In the genomic region with DNA sequence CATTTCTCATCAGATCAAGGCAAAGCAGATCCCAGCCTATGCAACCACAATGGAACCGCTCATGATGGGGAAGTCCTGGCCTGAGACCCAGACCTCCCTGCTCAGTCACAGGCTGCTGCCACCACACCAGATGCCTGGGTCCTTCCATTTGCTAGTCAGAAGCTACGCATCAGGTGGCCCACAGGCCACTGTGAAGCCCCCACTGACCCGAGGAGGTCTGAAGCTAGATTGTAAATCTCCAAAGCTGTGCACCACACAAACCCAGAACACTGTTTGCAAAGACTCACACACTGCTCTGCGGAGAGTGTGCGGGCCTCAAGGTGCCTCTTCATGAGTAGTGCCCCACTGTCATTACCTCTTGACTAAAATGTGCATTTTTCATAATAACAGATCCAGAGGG, we compare ENCODE assay signal across 10 mouse cellular contexts. TPM values are rescaled to one million over a fixed set of nuclear protein-coding genes. Genes with fewer than 3 reads are reported as not detected.
DNase-seq lines count a peak whose midpoint lies in the region; ATAC-seq and TF ChIP-seq lines count a peak whose summit lies in the region.
"Had no signal": no experiment of that assay in that cellular context is flagged by ENCODE, and none has a peak within 500 bp of the region (broad histone marks: within the 10 kb centered on the region; RNA-seq: fewer than 3 reads in every experiment).

No protein-coding gene starts in this region.

- no peak overlapping the region for H3K9ac ChIP-seq in kidney, embryonic 15.5 days
- H3K9ac ChIP-seq in CH12.LX (ENCODE audit: insufficient read depth, low read depth) = no peak overlapping the region
- H3K9ac ChIP-seq in limb, embryonic 12.5 days (replicated peaks) = no peak overlapping the region
- no peak overlapping the region for H3K9ac ChIP-seq in forebrain, embryonic 16.5 days (replicated peaks; ENCODE audit: low read depth, low read length)
- H3K9ac ChIP-seq: hindbrain, embryonic 15.5 days; midbrain, embryonic 12.5 days had no signal

- 82% methylated on average over 5 of the region's 5 CpGs for WGBS in kidney, embryonic 15.5 days
- WGBS in limb, embryonic 12.5 days = 85% methylated on average over 5 of the region's 5 CpGs
- WGBS in forebrain, embryonic 16.5 days = 95% methylated on average over 5 of the region's 5 CpGs

- in situ Hi-C loops in CH12.LX (cut with MboI; ENCODE audit: low pct_ligation_motif_present, low pct_unique_long_range_greater_than_20kb, low sequenced_read_pairs) = loop anchor here (5.0 kb wide), 2 partner anchors 42 to 77 kb away; no protein-coding TSS in a partner anchor

- TF ChIP-seq CTCF in CH12.LX (conservative IDR thresholded peaks at IDR 0.05 in 1 of 2, IDR thresholded peaks at IDR 0.05 in 1 of 2; ENCODE audit: low read depth in 2 of 2, low read length in 2 of 2) = no peak

- H3K36me3 ChIP-seq in kidney, embryonic 15.5 days = peaks cover 13% of the 10 kb centered on the region
- peaks cover 57 to 95% of the 10 kb centered on the region in 2 experiments for H3K36me3 ChIP-seq in CH12.LX (replicated peaks in 1 of 2; ENCODE audit: control insufficient read depth in 1 of 2, insufficient read depth in 1 of 2, low read length in 1 of 2)
- peaks cover 35% of the 10 kb centered on the region for H3K36me3 ChIP-seq in limb, embryonic 12.5 days
- H3K36me3 ChIP-seq in forebrain, embryonic 16.5 days (ENCODE audit: control insufficient read depth, insufficient read depth) = 0 out of 2 replicates have a peak, but pooled peaks cover 2% of the 10 kb centered on the region

- no peak for TF ChIP-seq EP300 in CH12.LX (IDR thresholded peaks at IDR 0.05; ENCODE audit: low read length)

- H3K4me1 ChIP-seq in kidney, embryonic 15.5 days = peaks cover 41% of the 10 kb centered on the region
- H3K4me1 ChIP-seq in CH12.LX (ENCODE audit: control insufficient read depth in 1 of 2, insufficient read depth in 2 of 2) = peaks cover 26 to 94% of the 10 kb centered on the region in 2 experiments
- H3K4me1 ChIP-seq in limb, embryonic 12.5 days (replicated peaks) = peaks cover 46% of the 10 kb centered on the region
- H3K4me1 ChIP-seq in forebrain, embryonic 16.5 days (replicated peaks; ENCODE audit: control insufficient read depth, insufficient read depth, low read length) = 0 out of 2 replicates have a peak, but pooled peaks cover 4% of the 10 kb centered on the region

- no peak for ATAC-seq in cerebellum, adult (ENCODE audit: insufficient number of reproducible peaks, low FRiP score, low TSS enrichment)
- ATAC-seq in kidney, embryonic 15.5 days (replicated peaks; ENCODE audit: low FRiP score) = no peak; the same call in 1 of the 2 replicates
- ATAC-seq in limb, embryonic 12.5 days (ENCODE audit: insufficient number of reproducible peaks, insufficient read depth, low FRiP score, low TSS enrichment, low read depth) = no peak
- ATAC-seq in forebrain, embryonic 16.5 days = no peak

- H3K27me3 ChIP-seq in kidney, embryonic 15.5 days = no peaks in the 10 kb centered on the region
- H3K27me3 ChIP-seq in CH12.LX (replicated peaks) = no peaks in the 10 kb centered on the region
- no peaks in the 10 kb centered on the region for H3K27me3 ChIP-seq in limb, embryonic 12.5 days
- no peaks in the 10 kb centered on the region for H3K27me3 ChIP-seq in forebrain, embryonic 16.5 days (replicated peaks; ENCODE audit: control insufficient read depth, insufficient read depth, low read length)
- H3K27me3 ChIP-seq: hindbrain, embryonic 15.5 days; midbrain, embryonic 12.5 days had no signal

- H3K79me2 ChIP-seq in CH12.LX (replicated peaks; ENCODE audit: control insufficient read depth, extremely low read depth, insufficient read depth, poor library complexity, severe bottlenecking) = peaks cover 23% of the 10 kb centered on the region

- H3K4me3 ChIP-seq in kidney, embryonic 15.5 days (replicated peaks) = no peak overlapping the region
- no peak overlapping the region for H3K4me3 ChIP-seq in CH12.LX (replicated peaks in 1 of 3; ENCODE audit: low read depth in 2 of 3, low read length in 2 of 3, poor library complexity in 1 of 3)
- no peak overlapping the region for H3K4me3 ChIP-seq in limb, embryonic 12.5 days (replicated peaks)
- H3K4me3 ChIP-seq in forebrain, embryonic 16.5 days (replicated peaks; ENCODE audit: low read length) = no peak overlapping the region
- H3K4me3 ChIP-seq: hindbrain, embryonic 15.5 days; midbrain, embryonic 12.5 days had no signal

- dilution Hi-C loops in CH12.LX (cut with MboI; ENCODE audit: extremely low pct_ligation_motif_present, extremely low pct_unique_long_range_greater_than_20kb, low sequenced_read_pairs) = no loop called here

- H3K9me3 ChIP-seq in kidney, embryonic 15.5 days (replicated peaks) = no peaks in the 10 kb centered on the region
- no peaks in the 10 kb centered on the region for H3K9me3 ChIP-seq in CH12.LX (replicated peaks; ENCODE audit: low read length)
- H3K9me3 ChIP-seq in limb, embryonic 12.5 days = 0 out of 2 replicates have a peak, but pooled peaks cover 4% of the 10 kb centered on the region
- no peaks in the 10 kb centered on the region; the same call in 1 of the 2 replicates for H3K9me3 ChIP-seq in forebrain, embryonic 16.5 days (ENCODE audit: control insufficient read depth, low read length)
- H3K9me3 ChIP-seq: hindbrain, embryonic 15.5 days; midbrain, embryonic 12.5 days had no signal

- H3K4me2 ChIP-seq in kidney, embryonic 15.5 days = no peak overlapping the region
- no peak overlapping the region for H3K4me2 ChIP-seq in CH12.LX (ENCODE audit: insufficient read depth, low read depth, poor library complexity, severe bottlenecking)
- no peak overlapping the region for H3K4me2 ChIP-seq in limb, embryonic 12.5 days
- no peak overlapping the region for H3K4me2 ChIP-seq in forebrain, embryonic 16.5 days (ENCODE audit: low read length)
- H3K4me2 ChIP-seq: hindbrain, embryonic 15.5 days; midbrain, embryonic 12.5 days had no signal

- TF ChIP-seq POLR2A in CH12.LX (IDR thresholded peaks at IDR 0.05; ENCODE audit: low read depth, low read length) = no peak

- peak overlapping the region; percentile 84 for H3K27ac ChIP-seq in kidney, embryonic 15.5 days
- peak overlapping the region; percentile 6; the same call in 1 of the 2 replicates for H3K27ac ChIP-seq in CH12.LX (ENCODE audit: insufficient read depth, low read depth)
- H3K27ac ChIP-seq in limb, embryonic 12.5 days = peak overlapping the region; percentile 80
- no peak overlapping the region for H3K27ac ChIP-seq in forebrain, embryonic 16.5 days (ENCODE audit: low read length)
- H3K27ac ChIP-seq: midbrain, embryonic 12.5 days had no signal

- peak; percentile 43 for DNase-seq in cerebellum, adult 11-12 months
- DNase-seq in kidney, adult 8-10 months = no peak
- no peak for DNase-seq in CH12.LX (ENCODE audit: extremely low read depth)
- DNase-seq in layer of hippocampus, adult 9-11 months = no peak

- TF ChIP-seq RAD21 in CH12.LX (IDR thresholded peaks at IDR 0.05; ENCODE audit: low read depth, low read length) = no peak

TF ChIP-seq in CH12.LX, 34 proteins besides CTCF, POLR2A, EP300 and RAD21:
- no peak for TF ChIP-seq MEF2A (IDR thresholded peaks at IDR 0.05; ENCODE audit: borderline replicate concordance, low read depth, low read length)
- no peak for TF ChIP-seq RCOR1 (conservative IDR thresholded peaks at IDR 0.05; ENCODE audit: low read depth, low read length)

RNA-seq across cellular contexts. Expression of gene Capn7, which starts 49.0 kb away (rescaled TPM):
- 43.6 and 44.4 TPM in 2 replicates for polyA plus RNA-seq in kidney, embryonic 15.5 days (2015; fragmentation: Nextera tagmentation; extraction: Ambion mirVana)
- total RNA-seq in CH12.LX (2012; rRNA removed) (27.9 and 31.4 TPM in 2 replicates), CH12.LX (2014; rRNA removed) (45.0 and 53.7 TPM in 2 replicates)
- polyA plus RNA-seq in CH12.LX (2012; ENCODE audit: insufficient read length, low read depth) = 33.3 and 34.8 TPM in 2 replicates
- polyA plus RNA-seq in limb, embryonic 12.5 days (2016; fragmentation: Nextera tagmentation; extraction: Ambion mirVana) = 38.9 and 41.0 TPM in 2 replicates
- 69.9 and 74.6 TPM in 2 replicates for polyA plus RNA-seq in forebrain, embryonic 16.5 days (2015; fragmentation: Nextera tagmentation; extraction: Ambion mirVana)

RNA-seq across cellular contexts. Expression of gene Sh3bp5, which starts 50.5 kb away (rescaled TPM):
- 30.2 and 33.1 TPM in 2 replicates for polyA plus RNA-seq in kidney, embryonic 15.5 days (2015; fragmentation: Nextera tagmentation; extraction: Ambion mirVana)
- 50.2 and 64.6 TPM in 2 replicates for total RNA-seq in CH12.LX (2012; rRNA removed)
- 53.0 and 57.4 TPM in 2 replicates for total RNA-seq in CH12.LX (2014; rRNA removed)
- 158 and 164 TPM in 2 replicates for polyA plus RNA-seq in CH12.LX (2012; ENCODE audit: insufficient read length, low read depth)
- 41.9 and 47.4 TPM in 2 replicates for polyA plus RNA-seq in limb, embryonic 12.5 days (2016; fragmentation: Nextera tagmentation; extraction: Ambion mirVana)
- 120 and 128 TPM in 2 replicates for polyA plus RNA-seq in forebrain, embryonic 16.5 days (2015; fragmentation: Nextera tagmentation; extraction: Ambion mirVana)
